Mouse (Mus musculus) E14TG2a.4 (cell line): ENCODE data around the gene Slf2.

ENCODE experiments used
- H3K27me3 ChIP-seq: 2 replicates; pipeline ENCODE4 v1.6.1; 2014; ENCODE audit warnings: low read length, control low read depth; ENCODE audit not compliant: insufficient read depth
- H3K36me3 ChIP-seq: 2 replicates; pipeline ENCODE4 v1.6.1; 2014; ENCODE audit warnings: low read length, control low read depth; ENCODE audit not compliant: insufficient read depth
- H3K4me1 ChIP-seq: replicated peaks from 2 replicates; pipeline ENCODE4 v1.6.1; 2014; ENCODE audit warnings: low read depth, low read length, control low read depth
- H3K4me3 ChIP-seq: replicated peaks from 2 replicates; pipeline ENCODE4 v1.5.1; 2014; ENCODE audit warnings: mild to moderate bottlenecking, low read length
- H3K9me3 ChIP-seq: 2 replicates; pipeline ENCODE4 v1.6.1; 2014; ENCODE audit warnings: low read length, control low read depth
- CTCF ChIP-seq: conservative IDR thresholded peaks from 2 replicates; pipeline ENCODE4 v1.5.1; 2014; ENCODE audit warnings: low read length
- NANOG ChIP-seq: IDR thresholded peaks from 2 replicates; pipeline ENCODE4 v1.6.1; 2014; ENCODE audit warnings: borderline replicate concordance, low read length, mixed read lengths
- POU5F1 ChIP-seq: IDR thresholded peaks from 2 replicates; pipeline ENCODE4 v1.6.1; 2014; ENCODE audit warnings: low read length, borderline replicate concordance

The Slf2 gene

DNA sequence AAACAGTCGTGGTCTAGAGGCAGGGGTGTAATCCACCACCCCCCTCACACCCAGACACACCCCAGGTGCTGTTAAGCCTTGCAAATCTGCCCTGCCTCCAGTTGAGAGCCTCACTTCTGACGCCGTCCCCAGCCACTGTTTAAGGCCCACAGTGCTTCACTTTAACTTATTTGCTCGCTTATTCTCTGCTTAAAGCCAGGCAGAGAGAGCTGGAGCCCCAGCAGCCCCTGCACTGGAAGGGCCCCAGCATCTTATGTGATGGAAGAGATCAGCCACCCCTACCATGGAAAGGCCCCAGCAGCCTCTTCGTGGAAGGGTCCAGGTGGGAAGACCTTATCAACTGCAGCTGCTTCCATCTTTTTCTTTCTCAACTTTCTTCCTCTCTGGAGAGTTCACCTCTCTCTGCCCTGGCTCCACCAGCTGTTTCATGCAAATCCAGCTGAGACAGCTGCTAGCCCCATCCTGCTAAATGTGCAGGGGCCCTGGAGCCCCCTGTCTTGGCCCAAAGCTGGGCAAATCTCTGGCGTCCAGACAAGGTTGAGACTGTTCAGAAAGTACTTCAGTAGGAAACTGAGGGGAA, 26.7 kb upstream of the Slf2 start:
- no peak overlapping the region for H3K4me3 ChIP-seq
- H3K4me1 ChIP-seq = peaks cover 68% of the 10 kb centered on the region
- peaks cover 29% of the 10 kb centered on the region for H3K27me3 ChIP-seq
- H3K9me3 ChIP-seq = no peaks in the 10 kb centered on the region
- TF ChIP-seq CTCF (no peak), POU5F1 (no peak), NANOG (no peak)
- H3K36me3 ChIP-seq = no peaks in the 10 kb centered on the region

DNA sequence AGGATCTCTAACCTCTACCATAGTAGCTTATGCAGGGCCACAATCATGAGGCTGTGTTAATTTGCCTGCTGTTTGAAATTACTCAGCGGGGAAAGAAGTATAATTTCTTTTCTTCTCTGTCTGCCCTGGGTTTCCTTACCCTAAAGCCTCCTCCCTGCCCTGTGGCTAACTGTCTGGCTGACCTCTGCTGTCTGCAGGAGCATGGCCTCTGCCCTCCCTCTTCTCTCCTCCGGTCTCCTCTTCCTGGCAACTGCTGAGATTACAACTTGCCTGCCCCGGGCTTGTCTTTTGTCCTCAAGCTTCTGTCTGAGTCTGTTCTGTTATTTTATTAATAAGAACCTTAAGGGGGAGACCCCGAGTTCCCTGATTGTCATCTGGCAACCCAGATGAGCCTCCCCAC, 25.6 kb upstream of the Slf2 start:
- H3K4me3 ChIP-seq = 0 out of 2 replicates have a peak overlapping the region, but pooled peaks have one; percentile 1
- H3K4me1 ChIP-seq = peaks cover 65% of the 10 kb centered on the region
- TF ChIP-seq POU5F1 (no peak), NANOG (no peak), CTCF (no peak)
- H3K36me3 ChIP-seq = no peaks in the 10 kb centered on the region
- no peaks in the 10 kb centered on the region for H3K9me3 ChIP-seq
- peaks cover 18% of the 10 kb centered on the region for H3K27me3 ChIP-seq

DNA sequence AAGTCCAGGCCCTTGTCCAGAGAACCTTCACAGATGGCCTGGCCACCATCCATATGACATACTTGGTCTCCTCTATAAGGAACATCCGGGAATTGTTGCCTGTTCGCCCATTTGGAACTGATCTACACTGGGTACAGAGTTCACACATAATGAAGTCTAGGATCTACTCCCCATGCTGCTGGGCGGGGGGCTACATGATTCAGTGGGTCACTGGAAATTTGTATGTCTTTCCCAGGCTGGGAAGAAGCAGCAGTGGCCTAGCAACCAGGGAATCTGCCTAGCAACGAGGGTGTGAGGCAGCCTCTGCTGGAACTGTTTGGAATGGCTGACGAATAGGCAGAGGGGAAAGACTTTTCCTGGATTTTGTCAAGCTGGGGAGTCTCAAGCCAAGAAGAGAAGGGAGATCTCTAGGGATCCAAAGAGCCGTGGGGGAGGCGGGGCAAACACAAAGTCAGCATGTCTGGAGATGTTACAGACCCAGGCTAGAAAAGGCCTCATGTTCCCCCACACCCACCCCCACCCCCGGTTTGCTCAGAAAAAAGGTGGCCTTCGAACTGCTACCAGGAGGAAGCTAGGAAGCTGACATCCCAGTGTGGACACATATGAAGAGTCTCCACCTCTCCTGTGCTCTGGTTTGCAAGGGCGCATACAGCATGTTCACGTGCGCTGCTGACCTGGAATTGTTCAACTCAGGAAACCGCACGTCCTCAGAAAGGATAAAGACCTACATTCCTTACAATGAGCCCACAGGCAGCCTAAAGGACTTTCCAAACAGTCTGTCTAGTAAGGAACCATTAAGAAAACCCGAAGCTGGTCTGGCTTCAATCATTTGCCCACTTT, 22.9 kb upstream of the Slf2 start:
- Histone ChIP-seq H3K4me3 (0 out of 2 replicates have a peak overlapping the region, but pooled peaks have one; percentile 18), H3K4me1 (peaks cover 61% of the 10 kb centered on the region), H3K27me3 (peaks cover 13% of the 10 kb centered on the region), H3K36me3 (no peaks in the 10 kb centered on the region), H3K9me3 (no peaks in the 10 kb centered on the region)
- no peak for TF ChIP-seq CTCF
- no peak for TF ChIP-seq NANOG

- no peaks in the 10 kb centered on the region for H3K9me3 ChIP-seq
- H3K36me3 ChIP-seq = no peaks in the 10 kb centered on the region
- peaks cover 56% of the 10 kb centered on the region for H3K4me1 ChIP-seq
- H3K4me3 ChIP-seq = no peak overlapping the region
- TF ChIP-seq CTCF (no peak), POU5F1 (no peak), NANOG (peak; percentile 46; the same call in 1 of the 2 replicates)
- peaks cover 13% of the 10 kb centered on the region for H3K27me3 ChIP-seq
Measured at GRCm38 (mm10) chr19:44908836-44909460, 22.0 kb upstream of the Slf2 start.

GRCm38 (mm10) chr19:44914481-44915249, 16.3 kb upstream of the Slf2 start:
- H3K9me3 ChIP-seq = no peaks in the 10 kb centered on the region
- H3K36me3 ChIP-seq = no peaks in the 10 kb centered on the region
- TF ChIP-seq POU5F1 (no peak), CTCF (no peak), NANOG (no peak)
- H3K4me1 ChIP-seq = peaks cover 12% of the 10 kb centered on the region
- no peak overlapping the region for H3K4me3 ChIP-seq
- H3K27me3 ChIP-seq = no peaks in the 10 kb centered on the region

- peaks cover 6% of the 10 kb centered on the region; the same call in 1 of the 2 replicates for H3K27me3 ChIP-seq
- TF ChIP-seq POU5F1 = no peak
- TF ChIP-seq NANOG = no peak
- no peaks in the 10 kb centered on the region for H3K9me3 ChIP-seq
- H3K4me3 ChIP-seq = no peak overlapping the region
- H3K4me1 ChIP-seq = peaks cover 12% of the 10 kb centered on the region
- no peaks in the 10 kb centered on the region for H3K36me3 ChIP-seq
Measured at GRCm38 (mm10) chr19:44918171-44918570, 12.8 kb upstream of the Slf2 start.

- TF ChIP-seq NANOG (no peak), POU5F1 (no peak), CTCF (no peak)
- H3K4me1 ChIP-seq = peaks cover 5% of the 10 kb centered on the region; the same call in 1 of the 2 replicates
- H3K9me3 ChIP-seq = no peaks in the 10 kb centered on the region
- H3K36me3 ChIP-seq = no peaks in the 10 kb centered on the region
- H3K4me3 ChIP-seq = no peak overlapping the region
- peaks cover 6% of the 10 kb centered on the region; the same call in 1 of the 2 replicates for H3K27me3 ChIP-seq
Measured at GRCm38 (mm10) chr19:44921466-44922139, 9.3 kb upstream of the Slf2 start.

- Histone ChIP-seq H3K27me3 (peaks cover 6% of the 10 kb centered on the region; the same call in 1 of the 2 replicates), H3K4me3 (no peak overlapping the region), H3K9me3 (no peaks in the 10 kb centered on the region), H3K4me1 (peaks cover 5% of the 10 kb centered on the region; the same call in 1 of the 2 replicates), H3K36me3 (no peaks in the 10 kb centered on the region)
- TF ChIP-seq NANOG (no peak), CTCF (no peak)
Measured at GRCm38 (mm10) chr19:44922521-44922920, 8.4 kb upstream of the Slf2 start.
